Mouse (Mus musculus): Measurements from ENCODE around the gene Cox8a.

Gene Cox8a

DNA sequence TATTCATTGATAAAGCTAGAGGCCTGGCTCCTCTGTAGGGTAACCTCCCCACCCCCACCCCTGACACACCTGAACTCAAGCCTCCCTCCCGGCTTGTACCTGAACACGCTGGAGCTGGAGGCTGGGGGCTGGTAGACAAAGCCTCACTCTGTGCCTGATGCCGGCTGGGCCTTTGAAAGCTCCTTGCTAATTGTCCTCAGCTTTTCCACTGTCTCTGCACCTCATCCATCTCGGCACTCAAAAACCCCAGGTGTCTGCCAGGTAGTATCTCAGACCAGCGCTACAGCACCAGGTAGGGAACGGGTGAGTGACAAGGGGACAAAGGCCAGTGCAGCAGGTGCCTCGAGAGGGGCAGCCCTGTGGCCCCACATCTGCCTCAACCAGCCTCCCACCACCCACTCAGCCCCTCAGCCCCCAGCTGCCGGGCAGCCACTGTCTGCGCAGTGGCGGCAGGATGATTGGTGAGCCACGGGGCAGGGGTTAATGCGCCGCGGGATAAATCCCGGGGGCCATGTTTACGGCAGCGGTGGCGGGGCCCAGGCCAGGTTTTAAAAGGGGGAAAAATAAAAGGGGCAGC, 31.6 kb downstream of the Cox8a start:
- DNase-seq (ENCODE audit: low spot score in 2 of 2) = no peak

DNA sequence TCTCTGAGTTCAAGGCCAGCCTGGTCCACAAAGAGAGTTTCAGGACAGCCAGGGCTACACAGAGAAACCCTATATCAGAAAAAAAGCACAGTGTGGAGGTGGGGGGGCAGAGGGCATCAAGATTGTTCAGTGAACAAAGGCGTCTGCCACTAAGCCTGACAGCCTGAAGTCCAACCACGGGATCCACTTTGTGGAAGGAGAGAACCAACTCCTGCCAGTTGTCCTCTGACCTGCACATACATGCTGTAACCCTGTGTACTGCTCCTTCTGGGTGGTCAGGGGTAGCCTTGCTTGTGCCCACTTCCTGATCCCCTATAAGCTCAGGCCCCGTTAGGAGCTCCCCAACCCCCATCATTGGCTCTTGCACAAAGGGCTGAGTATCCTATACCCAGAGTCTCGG, 32.4 kb downstream of the Cox8a start:
- DNase-seq (ENCODE audit: low spot score in 2 of 2) = no peak

DNA sequence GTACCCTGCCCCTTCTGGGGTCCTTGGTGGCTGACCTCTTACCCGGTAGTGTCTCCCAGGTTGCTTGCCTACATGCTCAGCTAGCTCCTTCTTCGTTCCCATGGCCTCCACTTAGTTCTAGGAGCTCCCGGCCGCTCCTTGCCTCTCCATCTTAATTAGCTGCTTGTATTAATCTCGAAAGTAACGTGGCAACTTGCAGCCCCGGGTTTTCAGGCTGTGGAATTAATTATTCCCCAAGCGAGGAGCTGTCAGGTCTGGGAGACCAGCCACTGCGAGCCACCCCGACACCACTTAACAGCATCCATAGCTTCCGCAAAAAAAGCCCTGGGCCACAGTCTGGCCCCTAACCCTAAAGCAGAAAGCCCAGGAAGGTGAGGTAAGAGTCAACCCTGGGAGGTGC, 34.0 kb downstream of the Cox8a start:
- no peak for DNase-seq (ENCODE audit: low spot score in 2 of 2)

DNA sequence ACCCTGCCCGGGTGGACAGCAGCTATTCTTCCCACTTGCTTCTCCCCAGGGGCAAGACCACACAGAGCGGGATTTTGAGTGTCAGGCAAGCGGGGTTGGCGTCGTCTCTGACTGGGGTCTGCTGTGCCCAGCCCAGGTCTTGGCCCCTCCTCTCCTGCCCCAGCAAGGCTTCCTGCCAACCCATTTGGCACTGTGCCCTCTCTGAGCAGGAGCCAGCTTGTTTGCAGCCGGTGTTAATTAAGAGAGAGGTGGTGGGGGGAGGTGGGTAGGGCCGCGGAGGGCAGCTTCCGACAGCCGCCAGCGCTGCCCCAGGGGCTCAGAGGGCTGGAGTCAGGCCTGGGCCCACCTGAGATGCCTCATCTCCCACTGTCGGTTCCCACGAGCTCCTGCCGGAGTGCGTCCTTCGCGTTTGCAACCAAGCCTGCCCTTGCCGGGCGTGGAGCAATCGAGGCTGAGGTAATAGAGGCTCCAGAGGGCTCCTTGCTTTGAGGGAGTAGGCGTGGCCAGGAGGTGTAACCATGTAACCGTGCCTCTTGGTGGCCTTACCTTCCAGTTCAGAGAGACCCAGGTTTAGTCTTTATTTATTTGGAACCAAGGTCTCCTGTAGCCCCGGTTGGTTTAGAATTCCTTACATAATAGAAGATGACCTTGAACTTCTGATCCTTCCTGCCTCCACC, 35.0 kb downstream of the Cox8a start:
- peak; percentile 38 to 56 for DNase-seq (ENCODE audit: low spot score in 2 of 2)

DNA sequence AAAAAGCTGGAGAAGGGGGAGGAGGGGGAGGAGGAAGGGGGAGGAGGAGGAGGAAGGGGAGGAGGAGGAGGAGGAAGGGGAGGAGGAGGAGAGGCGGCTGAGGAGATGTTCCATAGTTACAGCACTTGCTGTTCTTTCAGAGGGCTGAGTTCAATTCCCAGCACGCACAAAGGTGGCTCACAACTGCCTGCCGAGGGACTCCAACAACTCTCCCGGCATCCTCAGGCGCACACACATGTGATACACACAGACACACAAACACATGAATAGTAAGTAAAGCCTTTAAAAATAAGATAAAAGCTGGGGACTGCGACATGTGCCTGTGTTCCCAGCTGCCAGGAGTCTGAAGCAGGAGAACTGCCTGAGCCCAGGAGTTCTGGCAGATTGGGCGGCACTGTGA, 35.9 kb downstream of the Cox8a start:
- no peak for DNase-seq (ENCODE audit: low spot score in 2 of 2)

DNA sequence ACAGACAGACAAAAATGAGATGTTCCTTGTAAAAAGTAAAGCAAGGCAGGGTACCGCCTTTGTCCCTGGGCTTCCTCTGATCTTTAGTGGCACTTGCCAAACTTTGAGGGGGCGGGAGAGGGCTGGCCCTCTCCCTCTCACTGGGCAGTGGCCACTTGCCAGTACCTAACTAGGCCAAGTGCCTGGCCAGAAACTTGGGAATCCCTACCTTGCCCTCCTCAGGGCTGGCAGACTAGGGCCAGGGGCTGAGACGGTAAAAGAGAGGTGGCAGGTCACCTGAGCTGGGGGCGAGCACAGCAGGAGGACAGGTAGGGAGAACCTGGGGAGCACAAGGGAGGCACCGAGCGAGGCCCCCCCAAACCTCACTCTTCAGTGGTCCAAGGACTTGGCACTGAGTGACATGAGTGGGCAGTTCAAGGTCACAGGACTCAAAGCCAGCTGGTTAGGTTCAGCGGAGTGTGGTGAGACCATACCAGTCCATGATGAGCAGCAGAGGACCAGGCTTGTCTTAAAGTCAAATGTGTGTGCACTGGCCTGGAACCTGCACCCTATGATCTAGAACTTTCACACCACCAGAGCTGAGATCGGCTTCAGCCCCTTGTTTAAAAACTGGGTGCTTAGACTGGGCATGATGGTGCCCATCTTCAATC, 36.5 kb downstream of the Cox8a start:
- DNase-seq (ENCODE audit: low spot score in 2 of 2) = no peak

DNA sequence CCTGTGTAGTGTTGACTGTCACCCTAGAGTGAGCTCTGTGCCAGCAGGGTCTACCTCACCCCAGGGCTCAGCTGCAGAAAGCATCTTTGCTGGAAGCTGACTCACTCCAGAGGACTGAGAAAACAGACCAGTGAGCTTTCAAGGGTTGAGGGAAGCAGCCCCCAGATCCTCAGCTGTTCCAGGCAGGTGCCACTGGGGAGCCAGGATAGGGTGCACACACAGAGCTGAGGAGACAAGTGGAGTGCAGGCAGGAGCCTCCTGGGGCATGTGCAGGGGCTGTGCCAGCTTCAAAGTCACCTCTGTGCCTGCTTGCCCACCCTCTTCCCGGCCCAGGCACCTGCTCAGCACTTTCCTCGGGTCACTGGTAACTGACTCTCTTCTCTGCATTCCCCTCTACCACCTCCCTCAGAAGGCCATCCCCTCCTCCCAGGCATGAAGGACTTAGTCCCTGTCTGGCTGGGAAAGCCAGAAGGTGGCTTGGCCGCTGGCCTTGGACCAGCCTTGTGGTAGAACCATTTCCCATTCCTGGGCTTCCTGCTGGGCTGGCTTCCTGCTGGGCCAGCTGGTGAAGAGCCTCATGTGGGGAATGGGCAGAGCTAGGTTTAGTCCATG, 38.5 kb downstream of the Cox8a start:
- no peak for DNase-seq (ENCODE audit: low spot score in 2 of 2)

DNA sequence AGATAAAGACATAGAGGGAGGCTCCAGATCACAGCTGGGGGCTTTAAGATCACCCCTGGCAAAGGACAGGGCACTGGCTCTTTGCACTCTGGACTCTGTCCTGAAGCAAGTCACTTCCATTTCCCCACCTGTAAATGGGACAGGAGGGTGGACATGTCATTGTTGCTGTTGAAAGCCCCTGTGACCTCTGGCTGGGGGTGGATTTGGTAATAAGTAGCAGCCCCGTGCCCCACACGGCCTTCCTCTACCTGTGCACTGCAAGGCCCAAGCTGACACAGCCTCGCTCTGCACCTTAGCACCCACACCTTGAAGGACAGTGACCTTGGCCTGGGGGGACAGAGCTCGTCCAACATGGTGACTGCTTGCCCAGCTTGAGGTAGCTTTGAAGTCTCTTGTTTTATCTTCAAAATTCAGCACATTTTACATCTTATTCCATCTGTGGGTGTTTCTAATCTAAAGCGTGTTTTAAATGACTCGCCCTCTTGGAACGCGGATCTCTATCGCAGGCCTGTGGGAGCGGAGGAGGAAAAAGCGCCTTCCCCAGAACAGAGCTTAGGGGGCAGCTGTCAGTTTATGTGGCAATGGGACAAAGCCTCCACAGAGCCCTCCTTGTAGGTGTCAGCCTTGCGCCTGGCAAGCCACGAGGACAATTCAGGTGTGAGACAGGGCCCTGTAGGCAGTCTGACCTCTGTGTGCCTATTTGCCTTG, 39.5 kb downstream of the Cox8a start:
- DNase-seq (ENCODE audit: low spot score in 2 of 2) = no peak

DNA sequence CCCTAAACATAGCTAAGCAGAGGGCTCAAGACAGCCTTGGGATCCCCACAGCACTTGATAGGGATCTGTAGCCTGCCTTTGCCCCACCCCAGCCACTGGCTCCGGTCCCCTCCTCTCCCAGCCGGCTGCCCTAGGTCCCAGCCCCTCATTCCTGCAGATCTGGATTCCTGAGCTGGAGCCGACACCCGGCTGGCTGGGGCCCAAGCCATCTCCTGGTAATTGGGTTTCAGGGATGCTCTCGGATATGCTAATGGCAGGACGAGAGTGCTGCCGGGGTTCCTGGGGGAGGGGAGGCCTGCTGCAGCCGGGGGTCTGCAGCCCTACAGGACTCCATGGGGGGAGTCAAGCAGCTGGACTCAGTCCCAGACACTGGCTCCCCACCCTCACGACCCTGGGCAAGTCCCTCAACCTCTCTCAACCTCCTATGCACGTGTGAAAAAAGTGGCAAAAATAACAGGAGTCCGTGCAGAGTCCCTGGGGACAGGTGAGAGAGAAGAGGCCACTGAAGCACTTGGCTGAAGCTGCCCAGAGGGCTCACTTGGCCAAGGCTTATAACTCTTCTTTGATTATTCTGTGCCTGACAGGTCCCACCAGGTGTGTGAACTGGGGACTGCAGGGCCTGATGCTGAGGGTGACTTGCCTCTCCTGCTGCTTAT, 41.2 kb downstream of the Cox8a start:
- no peak for DNase-seq (ENCODE audit: low spot score in 2 of 2)

DNA sequence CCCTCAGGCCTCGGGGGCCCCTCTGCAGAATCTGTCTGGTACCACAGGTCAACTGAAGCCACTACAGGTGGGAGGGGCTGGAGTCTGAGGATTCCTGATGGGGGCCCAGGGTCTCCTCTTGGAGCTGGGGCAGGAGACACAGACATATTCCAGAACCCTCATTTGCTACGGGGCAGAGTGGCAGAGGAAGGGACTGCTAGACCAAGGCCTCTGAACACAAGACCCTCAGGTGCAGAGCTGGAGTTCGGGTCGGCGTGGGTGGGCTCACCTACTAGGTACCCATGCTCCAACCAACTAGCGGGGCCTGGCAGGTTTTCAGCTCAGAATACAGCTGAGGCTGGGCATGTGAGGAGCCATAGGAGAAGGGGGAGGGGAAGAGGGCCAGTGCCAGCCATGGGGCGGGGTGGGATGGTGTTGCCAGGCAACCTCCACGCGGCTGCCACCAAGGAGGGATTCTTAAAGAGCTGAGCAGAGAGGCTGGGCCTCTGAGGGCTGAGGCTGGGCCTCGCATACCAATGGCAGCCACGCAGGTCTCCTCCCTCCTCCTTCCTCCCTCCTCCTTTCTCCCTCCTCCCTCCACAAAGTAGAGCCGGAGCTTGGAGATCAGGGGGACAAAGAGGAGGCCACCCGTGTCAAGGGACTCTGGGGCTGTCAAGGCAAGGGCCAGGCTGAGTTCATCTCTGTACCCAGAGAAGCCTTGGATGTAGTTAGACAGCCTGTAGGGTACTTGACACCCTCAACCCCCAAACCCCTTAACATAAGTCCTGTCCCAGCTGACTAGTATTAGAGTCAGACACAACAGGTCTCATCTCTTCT, 45.2 kb downstream of the Cox8a start:
- DNase-seq (ENCODE audit: low spot score in 2 of 2) = peak; percentile 66 to 71

DNA sequence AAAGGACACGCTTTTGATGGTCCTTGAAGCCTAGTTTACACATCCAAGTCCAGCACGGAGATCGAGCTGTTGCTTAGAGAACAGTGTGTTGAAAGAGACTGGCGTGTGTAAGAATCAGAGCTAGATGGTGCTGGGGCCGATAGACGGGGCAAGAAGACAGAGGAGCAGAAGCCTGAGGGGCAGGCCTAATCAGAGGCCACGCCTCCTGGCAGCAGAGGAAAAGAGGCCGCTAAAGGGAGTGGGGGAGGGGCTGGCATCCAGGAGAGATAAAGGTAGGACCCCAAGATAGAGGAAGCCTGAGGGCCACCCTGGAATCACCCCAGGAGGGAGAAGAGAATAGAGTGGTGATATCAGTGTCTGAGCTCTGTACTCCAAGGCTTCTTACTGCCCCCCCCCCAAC, 46.0 kb downstream of the Cox8a start:
- no peak for DNase-seq (ENCODE audit: low spot score in 2 of 2)

DNA sequence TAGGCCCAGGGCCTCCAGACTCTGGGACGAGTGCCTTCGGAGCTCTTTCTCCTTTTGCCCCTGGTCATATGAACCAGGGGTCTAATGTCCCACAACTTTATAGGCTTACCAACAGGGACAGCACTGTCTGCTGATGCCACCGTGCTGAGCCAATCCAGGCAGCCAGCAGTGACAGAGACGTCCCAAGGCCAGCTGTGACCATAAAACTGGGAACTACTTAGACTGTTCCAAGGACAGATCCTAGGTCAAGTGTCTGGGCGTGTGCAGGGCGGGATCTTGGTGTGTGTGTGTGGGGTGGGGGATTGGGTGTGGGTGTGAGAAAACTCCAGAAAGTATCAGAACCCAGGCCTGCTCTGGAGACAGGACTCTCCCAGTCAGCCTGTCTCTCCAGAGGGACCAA, 46.5 kb downstream of the Cox8a start:
- DNase-seq (ENCODE audit: low spot score in 2 of 2) = no peak

DNA sequence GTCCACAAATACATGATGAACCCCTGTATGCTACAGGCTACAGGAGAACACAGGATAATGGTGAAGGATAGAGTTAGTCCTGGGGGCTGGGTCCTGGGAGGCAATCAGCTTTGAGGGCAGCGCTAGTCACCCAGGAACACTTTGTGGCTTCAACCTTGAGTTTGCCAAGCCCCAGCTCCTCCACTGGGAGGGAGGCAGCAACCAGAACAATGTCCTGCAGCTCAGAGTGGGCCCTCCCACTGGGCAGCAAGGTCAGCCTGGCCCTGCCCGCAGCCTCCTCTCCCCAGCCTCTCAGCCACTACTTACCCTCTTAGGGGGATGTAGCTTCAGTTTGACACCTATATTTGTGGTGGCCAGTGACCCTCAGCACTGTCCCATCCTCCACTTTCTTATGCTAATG, 49.0 kb downstream of the Cox8a start:
- DNase-seq (ENCODE audit: low spot score in 2 of 2) = no peak

DNA sequence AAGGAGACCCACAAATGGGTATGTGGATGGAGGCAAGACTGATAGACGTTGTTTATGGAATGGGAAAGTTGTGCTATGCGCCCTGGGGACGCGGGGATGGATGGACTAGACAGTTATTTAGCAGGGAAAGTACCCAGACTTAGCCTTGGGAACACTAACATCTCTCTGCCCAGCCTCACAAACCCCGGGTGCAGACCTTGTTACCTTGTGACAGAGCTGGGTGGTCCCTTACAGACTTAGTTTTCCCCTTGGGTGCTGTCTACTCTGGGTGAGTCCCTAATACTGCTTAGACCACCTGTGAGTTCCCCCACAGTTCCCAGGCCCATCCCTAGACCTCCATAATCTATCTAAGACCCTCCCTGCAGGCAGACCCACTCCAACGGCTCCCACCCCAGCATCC, 50.6 kb downstream of the Cox8a start:
- no peak for DNase-seq (ENCODE audit: low spot score in 2 of 2)

DNA sequence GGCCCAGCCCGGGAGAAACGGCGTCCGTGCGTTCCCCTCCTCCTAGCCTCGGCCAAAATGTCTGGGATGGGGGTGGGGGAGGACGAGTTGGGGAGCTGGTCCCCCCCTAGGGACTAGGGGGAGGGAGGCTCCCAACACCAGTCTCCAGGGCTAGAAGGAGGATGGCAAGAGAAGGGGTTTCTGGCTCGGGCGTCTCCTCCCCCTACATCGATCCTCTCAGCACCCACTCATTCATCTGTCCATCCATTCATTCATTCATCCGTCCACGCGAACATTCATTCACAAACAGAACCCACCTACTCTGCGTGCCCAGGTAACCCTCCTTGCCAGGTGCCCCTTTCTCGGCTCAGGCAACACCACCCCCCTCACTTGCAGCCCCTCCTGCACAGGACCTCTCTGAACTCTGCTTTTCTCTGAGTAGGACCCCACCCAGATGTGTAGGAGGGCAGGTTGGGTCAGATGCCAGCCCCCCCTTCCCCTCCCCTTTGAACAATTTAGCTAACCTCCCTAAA, 51.2 kb downstream of the Cox8a start:
- DNase-seq (ENCODE audit: low spot score in 2 of 2) = no peak

DNA sequence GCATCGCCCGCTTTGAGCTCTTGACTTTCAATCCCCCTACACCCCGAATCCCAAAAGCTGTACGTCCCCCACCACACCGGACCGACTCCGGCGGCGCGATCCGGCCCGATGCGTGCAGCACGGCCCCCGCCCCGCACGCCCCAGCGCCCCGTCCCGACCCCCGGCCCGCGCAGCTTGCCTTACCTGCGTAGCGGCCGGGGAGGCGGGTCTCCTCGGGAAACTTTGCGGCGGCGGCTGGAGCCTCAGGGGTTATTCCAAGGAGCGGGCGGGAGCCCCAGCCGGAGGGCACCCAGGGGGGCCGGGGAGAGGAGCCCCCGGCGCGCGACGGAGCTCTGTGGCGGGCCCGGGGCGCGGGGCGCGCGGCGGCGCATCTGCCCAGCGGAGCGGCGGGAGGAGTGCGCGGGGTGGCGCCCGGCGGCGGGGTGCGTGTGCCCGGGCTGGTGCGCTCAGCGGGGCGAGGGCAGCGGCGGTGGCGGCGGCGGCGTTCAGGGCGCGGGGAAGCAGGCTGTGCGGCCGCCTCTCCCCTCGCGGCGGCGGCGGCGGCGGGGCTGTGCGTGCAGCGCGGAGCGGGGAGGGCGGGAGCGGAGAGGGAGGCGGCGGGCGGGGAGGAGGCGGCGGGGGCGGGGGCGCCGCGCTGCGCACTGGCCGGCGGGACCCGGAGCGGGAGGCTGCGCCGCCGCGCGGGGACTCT, 51.8 kb downstream of the Cox8a start:
- no peak for DNase-seq (ENCODE audit: low spot score in 2 of 2)
